Mouse (Mus musculus) forebrain, embryonic 14.5 days (tissue): ENCODE data around the gene Hist1h3e. TPM values are rescaled to one million over a fixed set of nuclear protein-coding genes. Genes with fewer than 3 reads are reported as not detected.

Experiments used
- ATAC-seq: fragments of 200-750 bp; cut with Nextera tagmentation; 2 replicates; pipeline ENCODE4 v1.8.0; 2017; ENCODE audit warnings: mild to moderate bottlenecking, moderate library complexity
- DNase-seq: peaks from one replicate; pipeline ENCODE4 v3.0.0-alpha.2; 2015; ENCODE audit warnings: low spot score
- H3K27ac ChIP-seq: fragments of 300-500 bp; sonication (generic); 2 replicates; pipeline ENCODE4 v1.5.1; 2014; ENCODE audit warnings: low read depth, mild to moderate bottlenecking, control low read depth, low read length, moderate library complexity
- H3K27me3 ChIP-seq: fragments of 300-500 bp; sonication (generic); replicated peaks from 2 replicates; pipeline ENCODE4 v1.6.1; 2014; ENCODE audit warnings: low read length, control low read depth, mixed read lengths; ENCODE audit not compliant: control insufficient read depth, insufficient read depth
- H3K36me3 ChIP-seq: fragments of 300-500 bp; sonication (generic); 2 replicates; pipeline ENCODE4 v1.6.1; 2014; ENCODE audit warnings: low read length, control low read depth; ENCODE audit not compliant: control insufficient read depth, insufficient read depth
- H3K4me1 ChIP-seq: fragments of 300-500 bp; sonication (generic); 2 replicates; pipeline ENCODE4 v1.6.1; 2014; ENCODE audit warnings: antibody characterized with exemption, low read length, control low read depth; ENCODE audit not compliant: control insufficient read depth, insufficient read depth
- H3K4me2 ChIP-seq: fragments of 300-500 bp; sonication (generic); 2 replicates; pipeline ENCODE4 v1.6.1; 2014; ENCODE audit warnings: mild to moderate bottlenecking, control low read depth, low read length
- H3K4me3 ChIP-seq: fragments of 300-500 bp; sonication (generic); 2 replicates; pipeline ENCODE4 v1.5.1; 2014; ENCODE audit warnings: low read depth, low read length, control low read depth
- H3K9ac ChIP-seq: fragments of 300-500 bp; sonication (generic); 2 replicates; pipeline ENCODE4 v1.6.1; 2014; ENCODE audit warnings: mild to moderate bottlenecking, low read length, control low read depth, moderate library complexity
- H3K9me3 ChIP-seq: fragments of 300-500 bp; sonication (generic); replicated peaks from 2 replicates; pipeline ENCODE4 v1.6.1; 2016; ENCODE audit warnings: low read length, control low read depth, mixed read lengths; ENCODE audit not compliant: control insufficient read depth
- WGBS: fragments of 180-500 bp; shearing (Covaris S2); extraction: QIAGEN DNeasy Blood & Tissue Kit; methylation state at CpG from one replicate; pipeline ENCODE4 v1.1.7; 2014; 5-methylcytosine and 5-hydroxymethylcytosine counted together
- microRNA-seq: library from miRNA; unstranded; fragments of <30 nt; microRNA quantifications from one replicate; pipeline ENCODE4, GENCODE M21; 2016
- polyA plus RNA-seq: library from polyadenylated mRNA; unstranded; fragments of >200 nt; fragmentation: Nextera tagmentation; extraction: Ambion mirVana; gene quantifications from 2 replicates; pipeline ENCODE4 v1.2.1, GENCODE M21; 2014

Hist1h3e gene
- polyA plus RNA-seq, 1 experiment from 2014 or later: 5.7 TPM

GRCm38 (mm10) chr13:23513517-23513916 lies 48.7 kb downstream of the Hist1h3e start:
- no peak overlapping the region for H3K4me3 ChIP-seq
- H3K9me3 ChIP-seq: no peaks in the 10 kb centered on the region
- H3K9ac ChIP-seq: no peak overlapping the region
- no peak overlapping the region for H3K27ac ChIP-seq
- no peaks in the 10 kb centered on the region for H3K27me3 ChIP-seq
- no peak for ATAC-seq
- H3K4me2 ChIP-seq: no peak overlapping the region
- no peaks in the 10 kb centered on the region for H3K36me3 ChIP-seq
- WGBS: 89% methylated on average over 1 of the region's 1 CpGs
- DNase-seq: no peak
- no peaks in the 10 kb centered on the region for H3K4me1 ChIP-seq

Small RNA genes within 50 kb of the gene (microRNA-seq; reads per million reads assigned to microRNA genes)
- gene Gm44297 (not detected), gene Gm44359 (not detected), gene Gm44394 (not detected), gene n-TStga1 (0.79 reads per million)

Other genes starting within 250 kb of the Hist1h3e start
- gene Zfp322a, start 193.2 kb downstream of the Hist1h3e start, polyA plus RNA-seq: 49.6 and 59.5 TPM in 2 replicates
- gene Abt1, start 138.5 kb downstream of the Hist1h3e start, polyA plus RNA-seq: 12.9 and 13.8 TPM in 2 replicates
- gene Btn1a1, start 96.5 kb downstream of the Hist1h3e start, polyA plus RNA-seq: 0.22 TPM in 1 of 2 replicates, not detected in the other
- 0.10 TPM in 1 of 2 replicates, not detected in the other for gene Btn2a2, start 73.5 kb downstream of the Hist1h3e start, polyA plus RNA-seq
- 4.3 and 7.1 TPM in 2 replicates for gene Hist1h4h, start 31.3 kb downstream of the Hist1h3e start, polyA plus RNA-seq
- 1.9 and 4.4 TPM in 2 replicates for gene Hist1h2af, start 28.5 kb downstream of the Hist1h3e start, polyA plus RNA-seq
- 2.2 and 5.3 TPM in 2 replicates for gene Hist1h3g, start 26.9 kb downstream of the Hist1h3e start, polyA plus RNA-seq
- 0.30 and 0.32 TPM in 2 replicates for gene Hist1h2bh, start 19.0 kb downstream of the Hist1h3e start, polyA plus RNA-seq
- 0.62 and 0.89 TPM in 2 replicates for gene Hist1h3f, start 18.3 kb downstream of the Hist1h3e start, polyA plus RNA-seq
- not detected in 2 replicates for gene Hist1h4f, start 10.7 kb downstream of the Hist1h3e start, polyA plus RNA-seq
- gene Hist1h1d, start 9.1 kb downstream of the Hist1h3e start, polyA plus RNA-seq: 0.36 and 0.52 TPM in 2 replicates
- gene Hist1h2ae, start 8.9 kb upstream of the Hist1h3e start, polyA plus RNA-seq: 65.4 and 105 TPM in 2 replicates
- gene Hist1h2bg, start 9.0 kb upstream of the Hist1h3e start, polyA plus RNA-seq: 2.3 and 4.3 TPM in 2 replicates
- 1.2 and 3.9 TPM in 2 replicates for gene Hist1h2bf, start 11.8 kb upstream of the Hist1h3e start, polyA plus RNA-seq
- gene Hist1h2ad, start 12.0 kb upstream of the Hist1h3e start, polyA plus RNA-seq: 2.2 and 3.2 TPM in 2 replicates
- 5.8 and 5.9 TPM in 2 replicates for gene Hist1h3d, start 13.4 kb upstream of the Hist1h3e start, polyA plus RNA-seq
- gene Hist1h4d, start 19.2 kb upstream of the Hist1h3e start, polyA plus RNA-seq: 61.0 and 106 TPM in 2 replicates
- gene Hist1h2be, start 58.8 kb upstream of the Hist1h3e start, polyA plus RNA-seq: 1.2 and 1.8 TPM in 2 replicates
- gene Hist1h1e, start 60.2 kb upstream of the Hist1h3e start, polyA plus RNA-seq: 12.2 and 17.8 TPM in 2 replicates
- 0.91 and 1.3 TPM in 2 replicates for gene Hist1h2ac, start 121.6 kb upstream of the Hist1h3e start, polyA plus RNA-seq
- gene Hist1h2bc, start 121.8 kb upstream of the Hist1h3e start, polyA plus RNA-seq: 32.2 and 39.5 TPM in 2 replicates
- gene Hist1h1t, start 133.4 kb upstream of the Hist1h3e start, polyA plus RNA-seq: not detected in 2 replicates
- 2.9 and 6.5 TPM in 2 replicates for gene Hist1h4c, start 136.1 kb upstream of the Hist1h3e start, polyA plus RNA-seq
- 3.5 and 4.7 TPM in 2 replicates for gene Hfe, start 148.5 kb upstream of the Hist1h3e start, polyA plus RNA-seq
- 16.9 and 25.2 TPM in 2 replicates for gene Hist1h1c, start 176.4 kb upstream of the Hist1h3e start, polyA plus RNA-seq
- gene Hist1h3c, start 183.2 kb upstream of the Hist1h3e start, polyA plus RNA-seq: 2.4 and 5.9 TPM in 2 replicates
- 1.3 and 1.5 TPM in 2 replicates for gene Hist1h2bb, start 184.4 kb upstream of the Hist1h3e start, polyA plus RNA-seq
- gene Hist1h2ab, start 188.8 kb upstream of the Hist1h3e start, polyA plus RNA-seq: 27.8 and 49.2 TPM in 2 replicates
- 2.3 and 9.6 TPM in 2 replicates for gene Hist1h3b, start 189.9 kb upstream of the Hist1h3e start, polyA plus RNA-seq
- 3.5 and 4.7 TPM in 2 replicates for gene Hist1h4b, start 194.6 kb upstream of the Hist1h3e start, polyA plus RNA-seq
- gene Hist1h4a, start 198.9 kb upstream of the Hist1h3e start, polyA plus RNA-seq: 0.97 TPM in 1 of 2 replicates, not detected in the other
- 2.0 and 4.7 TPM in 2 replicates for gene Hist1h3a, start 200.0 kb upstream of the Hist1h3e start, polyA plus RNA-seq
- 2.3 and 2.4 TPM in 2 replicates for gene Hist1h1a, start 201.3 kb upstream of the Hist1h3e start, polyA plus RNA-seq
- not detected in 2 replicates for gene Trim38, start 207.5 kb upstream of the Hist1h3e start, polyA plus RNA-seq
- not detected in 2 replicates for gene Slc17a2, start 244.6 kb upstream of the Hist1h3e start, polyA plus RNA-seq